Mouse (Mus musculus) ES-Bruce4 (cell line): ENCODE measurements at regions not wholly inside any gene's neighbourhood (a gene's known extent, or its start where the extent isn't known, plus 50 kb on each side); places are given as distances from the start of the nearest gene placed in this dataset.

Source experiments
- H3K27ac ChIP-seq: 2 replicates; pipeline ENCODE4 v1.5.1; 2012; ENCODE audit warnings: low read length, inconsistent platforms; ENCODE audit not compliant: insufficient read depth
- H3K27me3 ChIP-seq: 2 replicates; pipeline ENCODE4 v1.6.1; 2012; ENCODE audit warnings: mild to moderate bottlenecking, low read length, inconsistent platforms; ENCODE audit not compliant: control insufficient read depth, poor library complexity, insufficient read depth, severe bottlenecking
- H3K36me3 ChIP-seq: 2 replicates; pipeline ENCODE4 v1.6.1; 2012; ENCODE audit warnings: inconsistent platforms, mild to moderate bottlenecking, low read length, moderate library complexity; ENCODE audit not compliant: control insufficient read depth, poor library complexity, insufficient read depth, severe bottlenecking
- H3K4me1 ChIP-seq: one replicate; pipeline ENCODE4 v1.8.1; 2011; ENCODE audit warnings: low read length; ENCODE audit not compliant: control insufficient read depth, insufficient read depth
- H3K4me3 ChIP-seq: 2 replicates; pipeline ENCODE4 v1.5.1; 2011; ENCODE audit warnings: low read depth, mild to moderate bottlenecking, low read length
- H3K9ac ChIP-seq: 2 replicates; pipeline ENCODE4 v1.6.1; 2012; ENCODE audit warnings: low read depth, mild to moderate bottlenecking, inconsistent platforms; ENCODE audit not compliant: poor library complexity, severe bottlenecking
- H3K9me3 ChIP-seq: replicated peaks from 2 replicates; pipeline ENCODE4 v1.6.1; 2012; ENCODE audit warnings: mild to moderate bottlenecking, low read length, inconsistent platforms; ENCODE audit not compliant: control insufficient read depth, poor library complexity, insufficient read depth, severe bottlenecking
- CTCF ChIP-seq: IDR thresholded peaks from one replicate; pipeline ENCODE4 v1.8.1; 2011; ENCODE audit warnings: low read depth, low read length
- EP300 ChIP-seq: IDR thresholded peaks from 2 replicates; pipeline ENCODE4 v1.6.1; 2011; ENCODE audit warnings: low read depth, low read length; ENCODE audit not compliant: insufficient read depth
- POLR2A ChIP-seq: IDR thresholded peaks from one replicate; pipeline ENCODE4 v1.8.1; 2011; ENCODE audit warnings: low read length; ENCODE audit not compliant: insufficient read depth

GRCm38 (mm10) chr2:128473997-128474396 lies 117.0 kb upstream of the Spdye4c start:
- TF ChIP-seq CTCF = no peak
- no peak for TF ChIP-seq POLR2A
- no peak for TF ChIP-seq EP300
- H3K9me3 ChIP-seq = no peaks in the 10 kb centered on the region
- H3K9ac ChIP-seq = no peak overlapping the region
- H3K27ac ChIP-seq = no peak overlapping the region
- no peaks in the 10 kb centered on the region for H3K36me3 ChIP-seq
- H3K4me3 ChIP-seq = no peak overlapping the region
- H3K27me3 ChIP-seq = no peaks in the 10 kb centered on the region
- H3K4me1 ChIP-seq = peaks cover 9% of the 10 kb centered on the region

GRCm38 (mm10) chr2:128477242-128477641 lies 113.8 kb upstream of the Spdye4c start:
- Histone ChIP-seq H3K9me3 (no peaks in the 10 kb centered on the region), H3K4me3 (no peak overlapping the region), H3K36me3 (no peaks in the 10 kb centered on the region), H3K9ac (no peak overlapping the region), H3K4me1 (no peaks in the 10 kb centered on the region), H3K27ac (no peak overlapping the region), H3K27me3 (no peaks in the 10 kb centered on the region)
- TF ChIP-seq CTCF (no peak), POLR2A (no peak), EP300 (no peak)

- Histone ChIP-seq H3K27ac (no peak overlapping the region), H3K9ac (no peak overlapping the region), H3K4me3 (no peak overlapping the region), H3K27me3 (no peaks in the 10 kb centered on the region), H3K36me3 (no peaks in the 10 kb centered on the region), H3K9me3 (no peaks in the 10 kb centered on the region), H3K4me1 (no peaks in the 10 kb centered on the region)
- TF ChIP-seq EP300 (no peak), CTCF (no peak), POLR2A (no peak)
Observed at GRCm38 (mm10) chr2:128491217-128491877, 99.7 kb upstream of the Spdye4c start.

GRCm38 (mm10) chr2:128493871-128494270 lies 97.1 kb upstream of the Spdye4c start:
- H3K27me3 ChIP-seq = no peaks in the 10 kb centered on the region
- TF ChIP-seq CTCF = no peak
- TF ChIP-seq EP300 = 0 out of 2 replicates have a peak, but pooled peaks have one; percentile 33
- H3K9me3 ChIP-seq = no peaks in the 10 kb centered on the region
- H3K4me3 ChIP-seq = no peak overlapping the region
- no peak overlapping the region for H3K27ac ChIP-seq
- H3K4me1 ChIP-seq = no peaks in the 10 kb centered on the region
- H3K9ac ChIP-seq = no peak overlapping the region
- no peaks in the 10 kb centered on the region for H3K36me3 ChIP-seq

- no peak for TF ChIP-seq POLR2A
- no peak overlapping the region for H3K4me3 ChIP-seq
- H3K27ac ChIP-seq = no peak overlapping the region
- no peak overlapping the region for H3K9ac ChIP-seq
- no peaks in the 10 kb centered on the region for H3K27me3 ChIP-seq
- H3K36me3 ChIP-seq = no peaks in the 10 kb centered on the region
- no peaks in the 10 kb centered on the region for H3K4me1 ChIP-seq
- no peaks in the 10 kb centered on the region for H3K9me3 ChIP-seq
Observed at GRCm38 (mm10) chr2:128497891-128498290, 93.1 kb upstream of the Spdye4c start.

- H3K4me3 ChIP-seq = no peak overlapping the region
- H3K36me3 ChIP-seq = no peaks in the 10 kb centered on the region
- no peak overlapping the region for H3K27ac ChIP-seq
- H3K4me1 ChIP-seq = no peaks in the 10 kb centered on the region
- no peak for TF ChIP-seq CTCF
- TF ChIP-seq EP300 = no peak
- no peak for TF ChIP-seq POLR2A
- no peaks in the 10 kb centered on the region for H3K9me3 ChIP-seq
- no peaks in the 10 kb centered on the region for H3K27me3 ChIP-seq
- H3K9ac ChIP-seq = no peak overlapping the region
Observed at GRCm38 (mm10) chr2:128498611-128499010, 92.4 kb upstream of the Spdye4c start.
